Mouse (Mus musculus): Measurements from ENCODE around the gene Igfbp6. TPM values are rescaled to one million over a fixed set of nuclear protein-coding genes. Genes with fewer than 3 reads are reported as not detected.

Gene Igfbp6
- total and polyA plus RNA-seq, 3 experiments = 0.38 TPM; not detected in 2

DNA sequence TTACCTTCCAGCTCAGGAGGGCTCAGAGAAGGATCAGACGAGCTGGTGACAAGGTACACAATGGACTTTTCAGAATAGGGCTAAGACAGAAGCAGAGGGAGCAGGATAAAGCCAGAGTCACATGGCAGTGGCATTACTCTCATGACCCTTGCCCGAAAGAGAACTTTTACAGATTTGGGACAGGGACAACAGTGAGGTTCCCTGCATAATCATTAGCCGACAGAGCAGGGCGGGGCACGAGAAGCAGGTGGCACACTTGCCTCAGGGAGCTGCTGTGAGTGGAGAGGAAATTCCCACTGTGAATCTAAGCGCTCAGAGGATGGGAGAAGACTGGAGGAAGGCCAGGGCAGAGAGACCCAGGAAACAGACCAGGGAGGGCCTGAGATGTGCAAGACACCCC, 44.7 kb downstream of the Igfbp6 start:
- Histone ChIP-seq H3K27ac (ENCODE audit: insufficient read depth, low read depth) (no peak overlapping the region), H3K27me3 (replicated peaks) (peaks cover 2% of the 10 kb centered on the region), H3K4me2 (ENCODE audit: insufficient read depth, low read depth, poor library complexity, severe bottlenecking) (no peak overlapping the region), H3K9ac (ENCODE audit: insufficient read depth, low read depth) (no peak overlapping the region), H3K4me3 (replicated peaks in 1 of 3; ENCODE audit: low read depth in 2 of 3, low read length in 2 of 3, poor library complexity in 1 of 3) (no peak overlapping the region), H3K36me3 (replicated peaks in 1 of 2; ENCODE audit: control insufficient read depth in 1 of 2, insufficient read depth in 1 of 2, low read length in 1 of 2) (peaks cover 0 to 3% of the 10 kb centered on the region in 2 experiments), H3K9me3 (replicated peaks; ENCODE audit: low read length) (no peaks in the 10 kb centered on the region), H3K4me1 (ENCODE audit: control insufficient read depth in 1 of 2, insufficient read depth in 2 of 2) (peaks cover 17 to 46% of the 10 kb centered on the region in 2 experiments), H3K79me2 (replicated peaks; ENCODE audit: control insufficient read depth, extremely low read depth, insufficient read depth, poor library complexity, severe bottlenecking) (no peaks in the 10 kb centered on the region)
- DNase-seq (ENCODE audit: extremely low read depth) = no peak
- TF ChIP-seq BHLHE40 (IDR thresholded peaks at IDR 0.05; ENCODE audit: low read depth, low read length) (0 out of 2 replicates have a peak, but pooled peaks have one; percentile 28), KAT2A (IDR thresholded peaks at IDR 0.05; ENCODE audit: insufficient replicate concordance, low read length) (no peak)
- in situ Hi-C loops (cut with MboI; ENCODE audit: low pct_ligation_motif_present, low pct_unique_long_range_greater_than_20kb, low sequenced_read_pairs) = no loop called here
- dilution Hi-C loops (cut with MboI; ENCODE audit: extremely low pct_ligation_motif_present, extremely low pct_unique_long_range_greater_than_20kb, low sequenced_read_pairs) = no loop called here

DNA sequence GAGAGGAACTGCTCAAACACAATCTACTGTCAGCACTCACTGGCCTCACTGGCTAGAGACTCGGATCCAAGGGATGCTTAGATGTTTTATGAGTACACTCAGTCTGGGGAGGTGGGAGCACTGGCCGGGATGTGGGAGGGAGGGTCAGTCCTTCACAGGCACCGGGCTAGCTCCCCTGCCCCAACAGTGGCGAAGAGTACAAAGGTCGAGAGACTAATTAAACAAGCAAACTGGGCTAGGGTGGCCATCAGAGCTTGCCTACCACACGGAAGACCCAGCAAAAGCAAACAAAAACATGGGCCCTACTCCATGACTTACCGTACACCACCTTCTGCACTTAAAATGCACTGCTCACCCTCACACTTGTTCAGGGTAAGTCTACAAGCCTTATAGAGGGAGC, 47.5 kb downstream of the Igfbp6 start:
- Histone ChIP-seq H3K27ac (ENCODE audit: insufficient read depth, low read depth) (no peak overlapping the region), H3K27me3 (replicated peaks) (peaks cover 2% of the 10 kb centered on the region), H3K9ac (ENCODE audit: insufficient read depth, low read depth) (no peak overlapping the region), H3K9me3 (replicated peaks; ENCODE audit: low read length) (no peaks in the 10 kb centered on the region), H3K36me3 (replicated peaks in 1 of 2; ENCODE audit: control insufficient read depth in 1 of 2, insufficient read depth in 1 of 2, low read length in 1 of 2) (no peaks in the 10 kb centered on the region), H3K4me1 (ENCODE audit: control insufficient read depth in 1 of 2, insufficient read depth in 2 of 2) (peaks cover 17 to 59% of the 10 kb centered on the region in 2 experiments), H3K4me3 (replicated peaks in 1 of 3; ENCODE audit: low read depth in 2 of 3, low read length in 2 of 3, poor library complexity in 1 of 3) (no peak overlapping the region), H3K4me2 (ENCODE audit: insufficient read depth, low read depth, poor library complexity, severe bottlenecking) (no peak overlapping the region), H3K79me2 (replicated peaks; ENCODE audit: control insufficient read depth, extremely low read depth, insufficient read depth, poor library complexity, severe bottlenecking) (no peaks in the 10 kb centered on the region)
- no peak for DNase-seq (ENCODE audit: extremely low read depth)
- dilution Hi-C loops (cut with MboI; ENCODE audit: extremely low pct_ligation_motif_present, extremely low pct_unique_long_range_greater_than_20kb, low sequenced_read_pairs) (no loop called here), in situ Hi-C loops (cut with MboI; ENCODE audit: low pct_ligation_motif_present, low pct_unique_long_range_greater_than_20kb, low sequenced_read_pairs) (no loop called here)
- TF ChIP-seq POLR2AphosphoS2 (IDR thresholded peaks at IDR 0.05; ENCODE audit: low read depth, low read length) = no peak
- no peak for TF ChIP-seq UBTF (IDR thresholded peaks at IDR 0.05; ENCODE audit: low read depth, low read length)
- TF ChIP-seq IRF4 (IDR thresholded peaks at IDR 0.05; ENCODE audit: low read depth, low read length) = no peak
- no peak for TF ChIP-seq SIN3A (IDR thresholded peaks at IDR 0.05; ENCODE audit: low read length)
- no peak for TF ChIP-seq ZKSCAN1 (IDR thresholded peaks at IDR 0.05; ENCODE audit: borderline replicate concordance, low read depth, low read length)
- no peak for TF ChIP-seq SMC3 (IDR thresholded peaks at IDR 0.05; ENCODE audit: low read depth, low read length)
- TF ChIP-seq NELFE (IDR thresholded peaks at IDR 0.05; ENCODE audit: low read depth, low read length) = no peak
- TF ChIP-seq EP300 (IDR thresholded peaks at IDR 0.05; ENCODE audit: low read length) = no peak

DNA sequence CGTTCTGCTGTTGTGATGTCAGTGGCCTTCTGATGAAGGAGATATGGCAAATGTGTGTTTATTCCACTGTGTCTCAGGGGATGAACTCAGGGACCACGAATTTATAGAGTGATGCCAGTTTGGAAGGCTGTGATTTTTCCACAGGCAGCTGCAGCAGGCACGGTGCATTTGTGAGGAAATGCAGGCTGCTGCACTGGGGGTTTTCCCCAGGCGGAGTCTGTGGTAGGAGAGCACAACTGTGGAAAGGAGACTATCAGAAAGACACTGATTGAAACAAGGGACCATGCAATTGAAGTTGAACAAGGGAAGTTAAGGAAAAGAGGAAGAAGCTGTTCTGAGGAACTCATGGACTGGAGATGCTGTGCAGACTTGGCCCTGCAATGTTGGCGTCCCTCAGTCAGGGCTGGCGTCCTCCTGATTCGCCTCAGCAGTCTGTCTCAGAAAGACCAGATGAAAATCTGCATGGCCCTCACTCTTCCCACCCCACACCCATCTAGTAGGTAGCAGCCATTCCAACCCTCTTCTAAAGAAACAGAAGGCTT, 48.2 kb downstream of the Igfbp6 start:
- peaks cover 17 to 59% of the 10 kb centered on the region in 2 experiments for H3K4me1 ChIP-seq (ENCODE audit: control insufficient read depth in 1 of 2, insufficient read depth in 2 of 2)
- DNase-seq (ENCODE audit: extremely low read depth) = peak; percentile 42
- in situ Hi-C loops (cut with MboI; ENCODE audit: low pct_ligation_motif_present, low pct_unique_long_range_greater_than_20kb, low sequenced_read_pairs) = no loop called here
- dilution Hi-C loops (cut with MboI; ENCODE audit: extremely low pct_ligation_motif_present, extremely low pct_unique_long_range_greater_than_20kb, low sequenced_read_pairs) = no loop called here
- no peak overlapping the region for H3K9ac ChIP-seq (ENCODE audit: insufficient read depth, low read depth)
- H3K27ac ChIP-seq (ENCODE audit: insufficient read depth, low read depth) = no peak overlapping the region
- no peaks in the 10 kb centered on the region for H3K79me2 ChIP-seq (replicated peaks; ENCODE audit: control insufficient read depth, extremely low read depth, insufficient read depth, poor library complexity, severe bottlenecking)
- H3K4me3 ChIP-seq (replicated peaks in 1 of 3; ENCODE audit: low read depth in 2 of 3, low read length in 2 of 3, poor library complexity in 1 of 3) = no peak overlapping the region
- no peaks in the 10 kb centered on the region for H3K36me3 ChIP-seq (replicated peaks in 1 of 2; ENCODE audit: control insufficient read depth in 1 of 2, insufficient read depth in 1 of 2, low read length in 1 of 2)
- peak overlapping the region; percentile 2 for H3K4me2 ChIP-seq (ENCODE audit: insufficient read depth, low read depth, poor library complexity, severe bottlenecking)
- peaks cover 2% of the 10 kb centered on the region for H3K27me3 ChIP-seq (replicated peaks)
- TF ChIP-seq JUN (IDR thresholded peaks at IDR 0.05; ENCODE audit: insufficient read depth, low read depth, low read length) (no peak), RAD21 (IDR thresholded peaks at IDR 0.05; ENCODE audit: low read depth, low read length) (no peak), SIN3A (IDR thresholded peaks at IDR 0.05; ENCODE audit: low read length) (no peak; the same call in 1 of the 2 replicates), IRF4 (IDR thresholded peaks at IDR 0.05; ENCODE audit: low read depth, low read length) (0 out of 2 replicates have a peak, but pooled peaks have one; percentile 14), TCF12 (IDR thresholded peaks at IDR 0.05; ENCODE audit: low read depth, low read length) (0 out of 2 replicates have a peak, but pooled peaks have one; percentile 23), RCOR1 (conservative IDR thresholded peaks at IDR 0.05; ENCODE audit: low read depth, low read length) (0 out of 2 replicates have a peak, but pooled peaks have one; percentile 37), E2F4 (IDR thresholded peaks at IDR 0.05; ENCODE audit: insufficient replicate concordance, low read depth, low read length) (no peak), MAX (IDR thresholded peaks at IDR 0.05; ENCODE audit: low read length) (0 out of 2 replicates have a peak, but pooled peaks have one; percentile 38), MAZ (IDR thresholded peaks at IDR 0.05; ENCODE audit: low read depth, low read length) (no peak), EP300 (IDR thresholded peaks at IDR 0.05; ENCODE audit: low read length) (peak; percentile 61), ETS1 (conservative IDR thresholded peaks at IDR 0.05; ENCODE audit: low read depth, low read length) (peak; percentile 34; the same call in 1 of the 2 replicates), UBTF (IDR thresholded peaks at IDR 0.05; ENCODE audit: low read depth, low read length) (no peak), GABPA (IDR thresholded peaks at IDR 0.05; ENCODE audit: insufficient replicate concordance, low read depth, low read length) (no peak), BHLHE40 (IDR thresholded peaks at IDR 0.05; ENCODE audit: low read depth, low read length) (peak; percentile 55; the same call in 1 of the 2 replicates), ZNF384 (IDR thresholded peaks at IDR 0.05; ENCODE audit: low read depth, low read length) (no peak), CHD1 (IDR thresholded peaks at IDR 0.05; ENCODE audit: low read depth, low read length) (0 out of 2 replicates have a peak, but pooled peaks have one; percentile 47)
- H3K9me3 ChIP-seq (replicated peaks; ENCODE audit: low read length) = no peaks in the 10 kb centered on the region
